Mouse (Mus musculus) spleen, postnatal 0 days (tissue): ENCODE data around the gene Pom121. TPM values are rescaled to one million over a fixed set of nuclear protein-coding genes. Genes with fewer than 3 reads are reported as not detected.

Source experiments
- polyA plus RNA-seq: library from polyadenylated mRNA; unstranded; fragments of >200 nt; fragmentation: Nextera tagmentation; extraction: Ambion mirVana; gene quantifications from 2 replicates; pipeline ENCODE4 v1.2.1, GENCODE M21; 2015

Pom121 gene
- polyA plus RNA-seq = 8.6 and 9.2 TPM in 2 replicates

DNA sequence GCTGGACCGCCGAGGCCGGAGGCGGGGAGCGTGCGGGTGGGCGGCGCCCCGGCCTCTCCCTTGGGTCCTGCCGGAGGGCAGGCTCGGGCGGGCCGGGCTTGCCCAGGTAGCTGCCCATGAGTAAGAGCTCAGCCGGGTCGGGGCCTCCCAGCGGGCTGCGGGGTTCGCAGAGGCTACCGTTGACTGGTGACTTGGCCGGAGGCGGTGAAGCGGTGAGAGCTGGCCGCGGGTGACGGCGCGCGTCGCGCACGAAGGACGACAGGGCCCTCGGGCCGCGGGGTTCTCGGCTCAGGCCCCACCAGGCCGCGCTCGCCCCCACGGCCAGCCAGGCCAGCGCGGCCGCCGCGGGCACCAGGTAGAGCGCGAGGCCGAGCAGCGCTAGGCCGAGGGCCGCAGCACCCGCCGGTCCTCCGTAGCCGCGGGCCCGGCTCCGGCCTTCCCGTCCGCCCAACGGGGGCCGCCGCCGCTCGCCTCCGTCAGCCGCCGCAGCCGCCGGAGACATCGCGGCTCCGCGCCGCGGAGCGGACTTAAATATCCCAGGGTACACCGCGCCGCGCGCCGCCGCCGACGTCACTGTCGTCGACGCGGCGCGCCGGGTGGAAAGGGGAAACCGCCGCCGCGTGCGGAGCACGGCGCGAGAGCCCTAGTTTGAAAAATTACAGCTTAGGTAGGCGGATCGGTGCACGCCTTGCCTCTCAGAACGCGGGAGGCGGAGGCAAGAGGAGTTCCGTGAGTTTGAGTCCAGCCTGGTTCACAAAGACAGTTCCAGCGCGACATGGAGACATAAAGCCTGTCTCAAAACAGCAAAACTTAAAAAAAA is at the start of gene Pom121:
Gene Pom121, minus strand, starts transcription at position 543 of the 820 bp plus-strand sequence.

DNA sequence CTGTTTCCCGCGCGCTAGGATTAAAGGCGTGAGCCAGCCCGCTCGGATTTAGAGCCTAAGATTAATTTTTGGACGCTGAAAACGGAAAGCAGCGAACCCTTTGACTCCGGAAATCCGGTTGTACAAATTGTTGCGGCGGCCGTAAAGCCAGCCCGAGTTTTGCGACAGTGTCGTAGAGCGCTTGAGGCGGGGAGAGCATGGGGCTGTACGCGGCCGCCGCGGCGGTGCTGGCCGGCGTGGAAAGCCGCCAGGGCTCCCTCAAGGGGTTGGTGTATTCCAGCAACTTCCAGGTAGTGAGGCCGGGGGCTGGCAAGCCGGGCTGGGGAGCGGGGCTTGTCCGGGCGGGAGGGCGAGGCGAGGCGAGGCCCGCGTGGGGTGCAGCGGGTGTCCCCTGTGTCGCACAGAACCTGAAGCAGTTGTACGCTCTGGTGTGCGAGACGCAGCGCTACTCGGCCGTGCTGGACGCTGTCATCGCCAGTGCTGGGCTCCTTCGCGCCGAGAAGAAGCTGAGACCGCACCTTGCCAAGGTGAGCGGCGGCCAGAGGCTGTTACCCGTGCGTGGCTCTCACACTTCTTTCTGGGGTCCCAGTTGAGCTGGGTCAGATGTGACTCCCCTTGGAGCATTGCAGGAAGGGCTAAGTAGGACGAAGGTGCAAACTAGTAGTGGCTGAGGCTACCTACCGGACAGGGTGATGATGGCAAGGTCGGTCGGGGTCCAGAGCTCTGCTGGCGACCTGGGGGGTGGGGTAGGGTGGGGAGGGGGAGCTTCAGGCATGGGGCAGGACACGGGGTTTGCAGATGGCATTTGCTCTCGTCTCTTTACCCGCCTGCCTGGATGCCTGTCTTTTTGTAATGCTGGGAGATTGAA is 24.3 kb downstream of the Pom121 start, which contains the start of gene Nsun5:
Gene Nsun5, plus strand, starts transcription at position 167 of the 868 bp plus-strand sequence.

DNA sequence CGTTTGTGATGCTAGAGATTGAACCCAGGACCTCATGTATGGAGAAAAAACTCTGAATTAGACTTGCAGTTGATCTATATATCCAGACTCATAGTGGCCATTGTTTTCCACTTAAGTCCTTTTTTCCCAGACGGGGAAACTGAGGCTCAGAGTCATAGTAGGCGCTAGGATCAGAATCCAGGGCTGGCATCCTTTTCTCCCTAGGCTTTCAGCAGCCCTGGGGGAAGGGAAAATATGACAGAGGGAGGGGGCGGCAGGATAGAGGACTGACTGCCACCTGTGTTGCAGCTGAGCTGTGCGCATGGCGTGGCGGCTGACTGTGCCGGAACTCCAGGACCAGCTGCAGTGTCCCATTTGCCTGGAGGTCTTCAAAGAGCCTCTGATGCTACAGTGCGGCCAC is 41.4 kb downstream of the Pom121 start, which contains the start of gene Trim50:
Gene Trim50, plus strand, starts transcription at position 301 of the 400 bp plus-strand sequence.

DNA sequence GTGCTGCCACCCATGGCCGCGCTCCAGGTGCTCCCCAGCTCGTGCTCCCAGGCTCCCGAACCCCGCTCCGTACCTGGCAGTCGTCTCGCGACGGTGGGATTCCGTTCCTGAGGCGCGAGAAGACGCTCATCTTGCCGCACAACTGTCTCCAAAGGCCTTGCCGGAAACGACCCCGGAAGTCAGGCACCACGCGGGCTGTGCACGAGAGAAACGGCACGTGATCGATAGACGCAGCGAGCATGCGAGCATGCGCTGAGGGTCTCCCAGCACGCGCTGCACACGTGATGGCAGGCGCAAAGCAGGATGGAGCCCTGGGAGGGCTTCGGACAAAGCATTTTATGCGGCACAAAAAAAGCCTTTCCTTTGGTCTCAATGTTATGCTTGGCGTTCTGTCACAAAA is 44.5 kb downstream of the Pom121 start, which contains the start of gene Fkbp6:
Gene Fkbp6, minus strand, starts transcription at position 183 of the 400 bp plus-strand sequence.

Other genes with a start within 250 kb of the Pom121 start
- gene Tbl2, start 244.9 kb downstream of the Pom121 start, polyA plus RNA-seq = 8.0 and 8.3 TPM in 2 replicates
- gene Bcl7b, start 226.3 kb downstream of the Pom121 start, polyA plus RNA-seq = 47.2 and 49.6 TPM in 2 replicates
- 26.1 and 26.8 TPM in 2 replicates for gene Baz1b, start 207.3 kb downstream of the Pom121 start, polyA plus RNA-seq
- gene Fzd9, start 143.3 kb downstream of the Pom121 start, polyA plus RNA-seq = 0.38 and 0.53 TPM in 2 replicates
- gene Fkbp6, start 44.5 kb downstream of the Pom121 start, polyA plus RNA-seq = not detected in 2 replicates
- gene Trim50, start 41.3 kb downstream of the Pom121 start, polyA plus RNA-seq = not detected in 2 replicates
- gene Nsun5, start 24.6 kb downstream of the Pom121 start, polyA plus RNA-seq = 21.1 and 23.5 TPM in 2 replicates
- gene Hip1, start 150.6 kb upstream of the Pom121 start, polyA plus RNA-seq = 9.0 and 11.2 TPM in 2 replicates
- not detected in 2 replicates for gene Ccl26, start 169.0 kb upstream of the Pom121 start, polyA plus RNA-seq
- 2.8 and 6.6 TPM in 2 replicates for gene Ccl24, start 178.5 kb upstream of the Pom121 start, polyA plus RNA-seq
- gene Rhbdd2, start 238.1 kb upstream of the Pom121 start, polyA plus RNA-seq = 14.1 and 16.2 TPM in 2 replicates